Mouse (Mus musculus) limb, embryonic 14.5 days (tissue): Measurements from ENCODE around the gene St8sia6. TPM values are rescaled to one million over a fixed set of nuclear protein-coding genes. Genes with fewer than 3 reads are reported as not detected.

Experiments used
- ATAC-seq: fragments of 200-750 bp; cut with Nextera tagmentation; 2 replicates; pipeline ENCODE4 v1.8.0; 2017; ENCODE audit warnings: low read depth, moderate number of reproducible peaks, moderate TSS enrichment; ENCODE audit not compliant: low FRiP score
- DNase-seq: peaks from one replicate; pipeline ENCODE4 v3.0.0-alpha.2; 2015; ENCODE audit warnings: low spot score
- H3K27ac ChIP-seq: fragments of 300-500 bp; sonication (generic); replicated peaks from 2 replicates; pipeline ENCODE4 v1.5.1; 2014; ENCODE audit warnings: low read depth, mild to moderate bottlenecking, low read length, moderate library complexity, mixed read lengths
- H3K27me3 ChIP-seq: fragments of 300-500 bp; sonication (generic); 2 replicates; pipeline ENCODE4 v1.6.1; 2014; ENCODE audit warnings: low read length, mixed read lengths; ENCODE audit not compliant: control insufficient read depth, insufficient read depth
- H3K36me3 ChIP-seq: fragments of 300-500 bp; sonication (generic); 2 replicates; pipeline ENCODE4 v1.6.1; 2014; ENCODE audit warnings: mild to moderate bottlenecking, low read length, moderate library complexity, mixed read lengths; ENCODE audit not compliant: control insufficient read depth, insufficient read depth
- H3K4me1 ChIP-seq: fragments of 300-500 bp; sonication (generic); 2 replicates; pipeline ENCODE4 v1.6.1; 2014; ENCODE audit warnings: antibody characterized with exemption, low read length, mixed read lengths; ENCODE audit not compliant: control insufficient read depth, insufficient read depth
- H3K4me2 ChIP-seq: fragments of 300-500 bp; sonication (generic); replicated peaks from 2 replicates; pipeline ENCODE4 v1.6.1; 2014; ENCODE audit warnings: low read depth, mild to moderate bottlenecking, low read length, moderate library complexity; ENCODE audit not compliant: severe bottlenecking
- H3K4me3 ChIP-seq: fragments of 300-500 bp; sonication (generic); replicated peaks from 2 replicates; pipeline ENCODE4 v1.5.1; 2014; ENCODE audit warnings: low read length
- H3K9ac ChIP-seq: fragments of 300-500 bp; sonication (generic); 2 replicates; pipeline ENCODE4 v1.6.1; 2014; ENCODE audit warnings: mild to moderate bottlenecking, low read depth, low read length, moderate library complexity; ENCODE audit not compliant: severe bottlenecking
- H3K9me3 ChIP-seq: fragments of 300-500 bp; sonication (generic); 2 replicates; pipeline ENCODE4 v1.6.1; 2016; ENCODE audit warnings: low read length; ENCODE audit not compliant: control insufficient read depth
- POLR2A ChIP-seq: fragments of 200-500 bp; IDR thresholded peaks from 2 replicates; pipeline ENCODE4 v1.8.0; 2012; ENCODE audit warnings: inconsistent platforms, mild to moderate bottlenecking, moderate library complexity, borderline replicate concordance; ENCODE audit not compliant: insufficient read depth, insufficient read length; ENCODE audit errors: extremely low read depth
- WGBS: fragments of 180-500 bp; shearing (Covaris S2); extraction: QIAGEN DNeasy Blood & Tissue Kit; methylation state at CpG from one replicate; pipeline ENCODE4 v1.1.7; 2014; 5-methylcytosine and 5-hydroxymethylcytosine counted together
- polyA plus RNA-seq, 2 experiments: library from polyadenylated mRNA; depleted of rRNA in 1 of 2; stranded (reverse) in 1 of 2; unstranded in 1 of 2; fragments of >200 nt; fragmentation: Nextera tagmentation in 1 of 2; extraction: Ambion mirVana in 1 of 2; gene quantifications; 2 replicates each; pipeline versions ENCODE4 v1.2.1 to v1.2.3; 2012 to 2014

The St8sia6 gene
- polyA plus RNA-seq, 2 experiments, result 1.1 to 3.3 TPM

- Histone ChIP-seq H3K9ac (no peak overlapping the region), H3K4me1 (no peaks in the 10 kb centered on the region), H3K4me3 (no peak overlapping the region), H3K27ac (no peak overlapping the region), H3K27me3 (no peaks in the 10 kb centered on the region), H3K9me3 (no peaks in the 10 kb centered on the region), H3K36me3 (no peaks in the 10 kb centered on the region), H3K4me2 (no peak overlapping the region)
- DNase-seq (no peak), ATAC-seq (no peak)
- WGBS, result 84% methylated on average over 2 of the region's 2 CpGs
- TF ChIP-seq POLR2A, result no peak
Observed at GRCm38 (mm10) chr2:13683205-13683570, 110.7 kb downstream of the St8sia6 start.

DNA sequence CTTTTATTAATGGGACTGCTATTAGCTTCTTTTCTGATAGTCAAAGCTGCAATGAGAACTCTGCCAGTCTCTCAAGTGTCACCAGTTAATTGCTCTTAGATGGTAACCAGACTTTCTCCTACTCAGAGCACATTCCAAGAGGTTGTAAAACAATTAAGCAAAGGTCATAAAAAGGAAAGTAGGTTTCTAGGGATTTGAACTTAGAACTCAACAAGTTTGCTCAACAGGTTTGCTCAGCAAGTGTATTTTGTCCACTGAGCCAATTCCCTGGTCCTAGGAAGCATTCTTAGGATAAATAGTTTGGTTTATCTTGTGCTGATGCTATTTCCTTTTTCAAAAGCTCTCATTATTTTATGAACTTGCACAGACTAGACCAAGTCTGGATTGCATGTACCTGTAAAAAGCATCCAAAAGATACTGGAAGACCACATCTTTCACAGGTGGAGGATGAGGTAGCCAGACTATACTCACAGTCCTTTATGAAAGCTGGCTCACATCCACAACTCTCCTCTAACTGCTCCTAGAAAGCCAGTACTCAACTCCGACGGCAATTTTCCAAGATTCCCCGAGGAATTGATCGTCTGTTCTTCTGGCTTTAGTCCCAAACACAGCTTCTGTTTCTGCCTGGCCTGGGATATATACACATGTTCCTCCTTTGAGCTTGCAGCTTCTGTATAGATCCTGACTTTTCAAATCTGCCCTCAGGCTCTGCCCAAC, 111.2 kb downstream of the St8sia6 start:
- Histone ChIP-seq H3K27ac (no peak overlapping the region), H3K4me3 (no peak overlapping the region), H3K27me3 (no peaks in the 10 kb centered on the region), H3K4me1 (no peaks in the 10 kb centered on the region), H3K36me3 (no peaks in the 10 kb centered on the region), H3K4me2 (no peak overlapping the region), H3K9me3 (no peaks in the 10 kb centered on the region), H3K9ac (no peak overlapping the region)
- WGBS, result 11% methylated on average over 4 of the region's 4 CpGs
- DNase-seq (peak; percentile 79), ATAC-seq (peak; percentile 44)
- no peak for TF ChIP-seq POLR2A

DNA sequence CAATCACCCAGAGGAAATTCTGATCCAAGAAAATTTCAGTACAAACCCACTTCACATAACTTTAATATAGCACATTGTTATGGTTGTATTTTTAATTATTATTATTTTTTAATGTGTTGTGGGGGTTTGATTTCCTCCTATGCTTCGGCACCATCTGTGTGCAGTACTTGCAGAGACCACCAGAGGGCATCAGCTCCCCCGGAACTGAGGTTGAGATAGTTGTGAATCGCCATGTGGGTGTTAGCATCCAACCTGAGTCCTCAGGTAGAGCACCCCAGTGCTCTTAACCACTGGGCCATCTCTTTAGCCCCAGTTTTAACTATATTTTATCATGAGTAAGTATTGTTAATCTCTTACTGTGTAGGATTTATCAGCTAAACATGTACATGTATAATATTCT, 120.9 kb downstream of the St8sia6 start:
- no peak overlapping the region for H3K4me2 ChIP-seq
- no peak for TF ChIP-seq POLR2A
- no peaks in the 10 kb centered on the region for H3K9me3 ChIP-seq
- H3K36me3 ChIP-seq, result no peaks in the 10 kb centered on the region
- H3K4me3 ChIP-seq, result no peak overlapping the region
- H3K27me3 ChIP-seq, result no peaks in the 10 kb centered on the region
- no peak overlapping the region for H3K9ac ChIP-seq
- DNase-seq (no peak), ATAC-seq (no peak)
- H3K27ac ChIP-seq, result no peak overlapping the region
- no peaks in the 10 kb centered on the region for H3K4me1 ChIP-seq
- 59% methylated on average over 3 of the region's 3 CpGs for WGBS

GRCm38 (mm10) chr2:13672426-13672825, 121.4 kb downstream of the St8sia6 start:
- no peak overlapping the region for H3K4me3 ChIP-seq
- H3K36me3 ChIP-seq, result no peaks in the 10 kb centered on the region
- H3K9me3 ChIP-seq, result no peaks in the 10 kb centered on the region
- H3K4me1 ChIP-seq, result no peaks in the 10 kb centered on the region
- H3K4me2 ChIP-seq, result no peak overlapping the region
- no peak overlapping the region for H3K9ac ChIP-seq
- H3K27ac ChIP-seq, result no peak overlapping the region
- ATAC-seq (no peak), DNase-seq (no peak)
- no peaks in the 10 kb centered on the region for H3K27me3 ChIP-seq
- TF ChIP-seq POLR2A, result no peak
- WGBS, result 81% methylated on average over 12 of the region's 12 CpGs

GRCm38 (mm10) chr2:13634866-13635265, 159.0 kb downstream of the St8sia6 start:
- no peak overlapping the region for H3K4me2 ChIP-seq

More at GRCm38 (mm10) chr2:13634866-13635265, 159.0 kb downstream of the St8sia6 start:
- Histone ChIP-seq H3K9me3 (no peaks in the 10 kb centered on the region), H3K36me3 (no peaks in the 10 kb centered on the region), H3K4me3 (no peak overlapping the region), H3K9ac (no peak overlapping the region), H3K4me1 (peaks cover 7% of the 10 kb centered on the region; the same call in 1 of the 2 replicates), H3K27ac (no peak overlapping the region), H3K27me3 (no peaks in the 10 kb centered on the region)
- WGBS, result 26% methylated on average over 1 of the region's 1 CpGs
- ATAC-seq, result no peak
- no peak for DNase-seq
- no peak for TF ChIP-seq POLR2A
